Mouse (Mus musculus) MEL (cell line): Measurements from ENCODE around the gene Papss2. TPM values are rescaled to one million over a fixed set of nuclear protein-coding genes. Genes with fewer than 3 reads are reported as not detected.

Experiments used
- DNase-seq: peaks from one replicate; pipeline ENCODE4 v3.0.0; 2011; ENCODE audit warnings: low read depth, low spot score
- H3K27ac ChIP-seq: 2 replicates; pipeline ENCODE4 v1.5.1; 2012; ENCODE audit warnings: low read depth, mild to moderate bottlenecking, control low read depth, low read length, moderate library complexity; ENCODE audit not compliant: control insufficient read depth
- H3K27me3 ChIP-seq, 2 experiments: fragments of 150-350 bp in 1 of 2; sonication (generic) in 1 of 2; 2 replicates each; pipeline ENCODE4 v1.6.1; 2012; ENCODE audit warnings: low read length in 2 of 2, mild to moderate bottlenecking in 2 of 2, improper control_type of control experiment in 1 of 2, moderate library complexity in 1 of 2; ENCODE audit not compliant: insufficient read depth in 2 of 2, control insufficient read depth in 1 of 2
- H3K36me3 ChIP-seq, 2 experiments: 2 replicates each; pipeline ENCODE4 v1.6.1; 2012 to 2014; ENCODE audit warnings: low read length in 2 of 2, improper control_type of control experiment in 1 of 2, inconsistent platforms in 1 of 2, mild to moderate bottlenecking in 1 of 2; ENCODE audit not compliant: insufficient read depth in 2 of 2, control insufficient read depth in 1 of 2
- H3K4me1 ChIP-seq, 2 experiments: fragments of 150-350 bp in 1 of 2; sonication (generic) in 1 of 2; 2 replicates each; pipeline ENCODE4 v1.6.1; 2012; ENCODE audit warnings: low read length in 2 of 2, improper control_type of control experiment in 1 of 2, mild to moderate bottlenecking in 1 of 2; ENCODE audit not compliant: insufficient read depth in 2 of 2, control insufficient read depth in 1 of 2
- H3K4me3 ChIP-seq, 2 experiments: fragments of 150-350 bp in 1 of 2; sonication (generic) in 1 of 2; 2 replicates each; pipeline ENCODE4 v1.5.1; 2012; ENCODE audit warnings: low read depth in 2 of 2, low read length in 2 of 2, mild to moderate bottlenecking in 2 of 2, moderate library complexity in 2 of 2, control low read depth in 1 of 2, improper control_type of control experiment in 1 of 2; ENCODE audit not compliant: control insufficient read depth in 1 of 2, insufficient read depth in 1 of 2
- H3K79me2 ChIP-seq: 2 replicates; pipeline ENCODE4 v1.6.1; 2012; ENCODE audit warnings: mild to moderate bottlenecking, low read length, moderate library complexity; ENCODE audit not compliant: control insufficient read depth, poor library complexity, insufficient read depth
- H3K9ac ChIP-seq: 2 replicates; pipeline ENCODE4 v1.6.1; 2012; ENCODE audit warnings: low read depth, mild to moderate bottlenecking, control low read depth, low read length, moderate library complexity; ENCODE audit not compliant: control insufficient read depth, poor library complexity, severe bottlenecking
- H3K9me3 ChIP-seq: fragments of 150-350 bp; sonication (generic); replicated peaks from 2 replicates; pipeline ENCODE4 v1.6.1; 2012; ENCODE audit warnings: mild to moderate bottlenecking, low read length, improper control_type of control experiment, moderate library complexity; ENCODE audit not compliant: insufficient read depth
- BHLHE40 ChIP-seq: IDR thresholded peaks from 2 replicates; pipeline ENCODE4 v1.6.1; 2012; ENCODE audit warnings: low read depth, mild to moderate bottlenecking, inconsistent platforms, low read length, improper control_type of control experiment, borderline replicate concordance
- CHD1 ChIP-seq: IDR thresholded peaks from 2 replicates; pipeline ENCODE4 v1.6.1; 2012; ENCODE audit warnings: low read depth, mild to moderate bottlenecking, inconsistent platforms, low read length, improper control_type of control experiment
- E2F4 ChIP-seq: IDR thresholded peaks from 2 replicates; pipeline ENCODE4 v1.6.1; 2011; ENCODE audit warnings: low read depth, low read length, improper control_type of control experiment, borderline replicate concordance
- ETS1 ChIP-seq: IDR thresholded peaks from 2 replicates; pipeline ENCODE4 v1.6.1; 2012; ENCODE audit warnings: low read depth, mild to moderate bottlenecking, inconsistent platforms, low read length, improper control_type of control experiment, moderate library complexity
- GABPA ChIP-seq: IDR thresholded peaks from 2 replicates; pipeline ENCODE4 v1.6.1; 2012; ENCODE audit warnings: low read depth, mild to moderate bottlenecking, inconsistent platforms, low read length, improper control_type of control experiment, moderate library complexity
- HCFC1 ChIP-seq: IDR thresholded peaks from 2 replicates; pipeline ENCODE4 v1.6.1; 2012; ENCODE audit warnings: low read depth, mild to moderate bottlenecking, inconsistent platforms, low read length, improper control_type of control experiment, moderate library complexity
- JUND ChIP-seq: IDR thresholded peaks from 2 replicates; pipeline ENCODE4 v1.6.1; 2011; ENCODE audit warnings: low read depth, mild to moderate bottlenecking, improper control_type of control experiment, low read length
- MAZ ChIP-seq: IDR thresholded peaks from 2 replicates; pipeline ENCODE4 v1.6.1; 2012; ENCODE audit warnings: low read depth, mild to moderate bottlenecking, inconsistent platforms, low read length, improper control_type of control experiment
- MYB ChIP-seq: IDR thresholded peaks from 2 replicates; pipeline ENCODE4 v1.6.1; 2011; ENCODE audit warnings: mild to moderate bottlenecking, low read depth, low read length, improper control_type of control experiment
- NELFE ChIP-seq: IDR thresholded peaks from 2 replicates; pipeline ENCODE4 v1.6.1; 2011; ENCODE audit warnings: low read depth, low read length, improper control_type of control experiment
- POLR2A ChIP-seq, 2 experiments: IDR thresholded peaks; 2 replicates each; pipeline ENCODE4 v1.6.1; 2011 to 2012; ENCODE audit warnings: low read length in 2 of 2, mild to moderate bottlenecking in 2 of 2, control low read depth in 1 of 2, improper control_type of control experiment in 1 of 2, low read depth in 1 of 2, moderate library complexity in 1 of 2; ENCODE audit not compliant: control insufficient read depth in 1 of 2, insufficient read depth in 1 of 2, poor library complexity in 1 of 2
- POLR2AphosphoS5 ChIP-seq: IDR thresholded peaks from 2 replicates; pipeline ENCODE4 v1.6.1; 2012; ENCODE audit warnings: low read depth, borderline replicate concordance, mild to moderate bottlenecking, inconsistent platforms, low read length, moderate library complexity, mixed read lengths
- RCOR1 ChIP-seq: IDR thresholded peaks from 2 replicates; pipeline ENCODE4 v1.6.1; 2012; ENCODE audit warnings: low read depth, mild to moderate bottlenecking, inconsistent platforms, low read length, improper control_type of control experiment
- TBP ChIP-seq: IDR thresholded peaks from 2 replicates; pipeline ENCODE4 v1.8.0; 2011; ENCODE audit warnings: low read depth, low read length, improper control_type of control experiment
- ZC3H11A ChIP-seq: IDR thresholded peaks from 2 replicates; pipeline ENCODE4 v1.6.1; 2012; ENCODE audit warnings: low read depth, mild to moderate bottlenecking, inconsistent platforms, low read length, improper control_type of control experiment
- ZMIZ1 ChIP-seq: IDR thresholded peaks from 2 replicates; pipeline ENCODE4 v1.6.1; 2012; ENCODE audit warnings: low read depth, mild to moderate bottlenecking, inconsistent platforms, low read length, improper control_type of control experiment, moderate library complexity
- polyA plus RNA-seq, 2 experiments: library from polyadenylated mRNA; stranded (reverse) in 1 of 2; unstranded in 1 of 2; fragments of >175 nt in 1 of 2; fragments of >200 nt in 1 of 2; gene quantifications; 2 replicates each; pipeline versions ENCODE4 v1.2.1 to v1.2.4; 2012; ENCODE audit warnings: low replicate concordance in 2 of 2, low read depth in 1 of 2; ENCODE audit not compliant: insufficient read length in 2 of 2, insufficient read depth in 1 of 2, missing spikeins in 1 of 2
- total RNA-seq: library from RNA; depleted of rRNA; stranded (reverse); fragments of 300-350 nt; gene quantifications from 2 replicates; pipeline ENCODE4 v1.2.3, GENCODE M21; 2012

The Papss2 gene
- total and polyA plus RNA-seq, 3 experiments: 1.7 to 2.6 TPM; not detected in 1

GRCm38 (mm10) chr19:32680894-32681293 lies 85.3 kb downstream of the Papss2 start:
- H3K4me1 ChIP-seq: peaks cover 2 to 3% of the 10 kb centered on the region in 2 experiments; a peak in 1 of 4 replicates
- H3K79me2 ChIP-seq: no peaks in the 10 kb centered on the region; the same call in 1 of the 2 replicates
- H3K27me3 ChIP-seq: no peaks in the 10 kb centered on the region
- H3K9ac ChIP-seq: no peak overlapping the region
- no peak for DNase-seq
- TF ChIP-seq NELFE (no peak), ZC3H11A (no peak), JUND (no peak), E2F4 (no peak), CHD1 (no peak), TBP (no peak)
- peaks cover 11 to 28% of the 10 kb centered on the region in 2 experiments for H3K36me3 ChIP-seq
- H3K27ac ChIP-seq: no peak overlapping the region
- no peak overlapping the region; a peak in 1 of 4 replicates for H3K4me3 ChIP-seq
- H3K9me3 ChIP-seq: no peaks in the 10 kb centered on the region

GRCm38 (mm10) chr19:32683081-32683480 lies 87.5 kb downstream of the Papss2 start:
- Histone ChIP-seq H3K27ac (no peak overlapping the region), H3K79me2 (no peaks in the 10 kb centered on the region; the same call in 1 of the 2 replicates), H3K9ac (no peak overlapping the region), H3K27me3 (no peaks in the 10 kb centered on the region), H3K36me3 (peaks cover 11 to 32% of the 10 kb centered on the region in 2 experiments), H3K4me1 (peaks cover 2 to 3% of the 10 kb centered on the region in 2 experiments; a peak in 1 of 4 replicates), H3K9me3 (no peaks in the 10 kb centered on the region), H3K4me3 (no peak overlapping the region)
- DNase-seq: no peak
- TF ChIP-seq RCOR1 (no peak), POLR2AphosphoS5 (no peak), MAZ (no peak), GABPA (no peak), JUND (no peak), MYB (no peak), CHD1 (no peak), ETS1 (no peak), BHLHE40 (no peak), ZC3H11A (no peak), ZMIZ1 (no peak), HCFC1 (no peak), POLR2A (IDR thresholded peaks at IDR 0.05; ENCODE audit: control insufficient read depth in 1 of 2, insufficient read depth in 1 of 2, low read depth in 1 of 2, low read length in 2 of 2, poor library complexity in 1 of 2) (no peak)
